Mouse (Mus musculus): Measurements from ENCODE around the gene 1700012A03Rik. TPM values are rescaled to one million over a fixed set of nuclear protein-coding genes. Genes with fewer than 3 reads are reported as not detected.

1700012A03Rik gene
- not detected in 2 replicates for polyA plus RNA-seq (2015; fragmentation: Nextera tagmentation; extraction: Ambion mirVana)

DNA sequence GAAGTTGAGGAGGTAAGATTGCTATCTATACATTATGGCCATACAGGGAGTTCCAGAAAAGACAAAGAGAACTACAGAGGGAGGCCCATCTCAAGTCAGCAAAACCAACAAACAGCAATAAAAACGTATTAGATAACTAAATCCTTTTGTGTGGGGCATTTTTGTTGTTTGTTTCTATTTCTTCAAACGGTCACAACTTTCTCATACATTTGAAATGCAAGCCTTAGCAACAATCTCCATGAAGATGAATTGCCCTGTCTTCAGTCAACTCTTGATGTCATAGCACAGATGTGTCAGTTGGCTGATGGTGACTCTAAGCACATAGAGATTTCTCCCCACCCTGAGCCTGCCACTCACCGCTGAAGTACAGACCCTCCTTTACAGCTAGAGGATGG lies at the start of gene 1700012A03Rik:
Gene 1700012A03Rik (plus strand): TSS at position 296 of the 395 bp plus-strand sequence.
- H3K4me2 ChIP-seq, result no peak within 1 kb of the TSS
- no peak for ATAC-seq (ENCODE audit: insufficient number of reproducible peaks, insufficient read depth, low FRiP score, low TSS enrichment, low read depth)
- no peaks in the 10 kb centered on the region for H3K9me3 ChIP-seq
- 84% methylated on average over 3 of the region's 3 CpGs for WGBS
- no peak within 1 kb of the TSS for H3K27ac ChIP-seq
- H3K4me3 ChIP-seq, result no peak within 1 kb of the TSS
- H3K9ac ChIP-seq, result no peak within 1 kb of the TSS
- H3K27me3 ChIP-seq, result 0 out of 2 replicates have a peak, but pooled peaks cover 2% of the 10 kb centered on the region
- H3K4me1 ChIP-seq, result no peaks in the 10 kb centered on the region
- H3K36me3 ChIP-seq, result no peaks in the 10 kb centered on the region

DNA sequence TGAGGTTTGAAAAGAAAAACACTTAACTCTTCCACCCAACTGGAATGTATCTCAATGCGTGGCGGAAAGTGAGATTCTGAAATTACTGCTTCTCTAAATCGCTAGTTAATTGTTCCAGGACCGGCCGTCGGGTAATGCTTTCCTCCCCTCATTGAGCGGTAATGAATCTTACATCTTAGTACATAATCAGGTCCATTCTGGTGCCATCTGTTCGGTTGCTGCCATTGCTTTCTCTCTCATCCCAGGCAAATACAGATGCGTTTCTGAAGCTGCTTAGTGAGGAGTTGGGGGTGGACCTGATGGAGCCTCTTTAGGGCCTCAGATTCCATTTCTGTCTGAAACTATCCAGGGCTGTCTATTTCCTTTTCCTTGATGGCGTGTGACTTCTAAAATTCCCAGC lies 45.8 kb upstream of the 1700012A03Rik start:
- ATAC-seq (ENCODE audit: insufficient number of reproducible peaks, insufficient read depth, low FRiP score, low TSS enrichment, low read depth), result no peak
- Histone ChIP-seq H3K4me3 (no peak overlapping the region), H3K4me1 (no peaks in the 10 kb centered on the region), H3K36me3 (no peaks in the 10 kb centered on the region), H3K9me3 (no peaks in the 10 kb centered on the region), H3K9ac (no peak overlapping the region), H3K4me2 (no peak overlapping the region), H3K27ac (no peak overlapping the region), H3K27me3 (no peaks in the 10 kb centered on the region)
- 74% methylated on average over 10 of the region's 10 CpGs for WGBS

DNA sequence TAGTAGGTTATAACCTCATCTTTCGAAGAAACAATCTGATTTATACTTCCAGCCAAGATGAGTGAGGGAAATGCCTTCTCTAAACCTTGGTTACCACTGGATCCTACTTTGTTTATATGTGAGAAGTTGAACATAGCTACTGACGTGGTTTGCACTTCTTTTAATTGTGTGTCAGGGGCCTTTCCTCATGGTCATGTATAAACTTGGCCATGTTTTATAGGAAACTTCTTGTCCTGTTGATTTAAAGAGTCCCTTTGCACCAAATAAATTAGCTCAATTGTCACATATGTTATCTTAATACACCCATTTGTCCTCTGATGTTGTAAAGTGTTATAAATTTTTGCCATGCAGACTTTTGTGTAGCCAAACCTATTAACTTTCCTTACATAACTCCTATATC lies 44.1 kb upstream of the 1700012A03Rik start:
- H3K9me3 ChIP-seq, result no peaks in the 10 kb centered on the region
- H3K4me1 ChIP-seq, result no peaks in the 10 kb centered on the region
- H3K27me3 ChIP-seq, result no peaks in the 10 kb centered on the region
- no peak overlapping the region for H3K27ac ChIP-seq
- ATAC-seq (ENCODE audit: insufficient number of reproducible peaks, insufficient read depth, low FRiP score, low TSS enrichment, low read depth), result no peak
- no peak overlapping the region for H3K4me2 ChIP-seq
- 67% methylated on average over 2 of the region's 2 CpGs for WGBS
- no peak overlapping the region for H3K9ac ChIP-seq
- H3K36me3 ChIP-seq, result no peaks in the 10 kb centered on the region
- no peak overlapping the region for H3K4me3 ChIP-seq

DNA sequence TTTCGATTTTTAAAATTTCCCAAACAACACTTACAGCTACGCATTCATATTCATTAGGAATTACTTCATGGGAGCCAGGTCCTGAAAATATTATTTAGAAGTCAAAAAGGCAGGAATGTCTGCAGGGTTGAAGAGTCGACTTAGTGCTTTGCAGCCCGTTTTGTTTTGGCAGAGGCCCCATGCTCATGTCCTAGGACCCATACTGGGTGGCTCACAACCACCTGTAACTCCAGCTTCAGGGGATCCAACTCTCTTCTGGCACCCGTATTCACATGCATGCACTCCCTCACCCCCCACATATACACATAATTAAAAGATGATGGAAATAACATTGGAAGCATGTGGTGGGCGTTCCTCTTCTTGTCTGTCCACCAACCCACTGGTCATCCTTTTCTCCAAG lies 43.7 kb upstream of the 1700012A03Rik start:
- no peaks in the 10 kb centered on the region for H3K36me3 ChIP-seq
- no peak overlapping the region for H3K4me2 ChIP-seq
- no peaks in the 10 kb centered on the region for H3K27me3 ChIP-seq
- no peak overlapping the region for H3K9ac ChIP-seq
- H3K4me3 ChIP-seq, result no peak overlapping the region
- no peak overlapping the region for H3K27ac ChIP-seq
- no peaks in the 10 kb centered on the region for H3K4me1 ChIP-seq
- no peak for ATAC-seq (ENCODE audit: insufficient number of reproducible peaks, insufficient read depth, low FRiP score, low TSS enrichment, low read depth)
- H3K9me3 ChIP-seq, result no peaks in the 10 kb centered on the region
- WGBS, result 79% methylated on average over 6 of the region's 6 CpGs

DNA sequence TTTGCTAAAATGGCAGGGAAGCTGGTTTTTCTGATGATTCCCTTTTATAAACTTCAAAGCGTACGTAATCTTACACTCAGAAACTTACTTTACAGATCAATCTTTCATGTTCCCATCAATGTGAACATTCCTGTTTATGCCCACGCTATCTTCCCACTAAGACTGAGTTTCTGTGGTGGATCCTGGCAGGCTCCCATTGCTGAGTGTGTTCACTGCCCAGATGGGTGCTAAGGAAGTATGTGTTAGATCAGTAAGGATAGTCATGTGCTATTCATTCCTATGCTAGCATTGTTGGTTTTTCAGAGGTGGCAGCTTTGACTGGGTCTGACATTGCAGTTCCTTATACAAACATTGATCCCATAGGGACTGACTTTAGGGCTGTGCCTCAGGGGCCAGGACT lies 42.7 kb upstream of the 1700012A03Rik start:
- H3K9ac ChIP-seq, result no peak overlapping the region
- no peak overlapping the region for H3K4me3 ChIP-seq
- WGBS, result 85% methylated on average over 3 of the region's 3 CpGs
- no peaks in the 10 kb centered on the region for H3K9me3 ChIP-seq
- no peak overlapping the region for H3K4me2 ChIP-seq
- H3K27ac ChIP-seq, result no peak overlapping the region
- no peak for ATAC-seq (ENCODE audit: insufficient number of reproducible peaks, insufficient read depth, low FRiP score, low TSS enrichment, low read depth)
- H3K36me3 ChIP-seq, result no peaks in the 10 kb centered on the region
- H3K4me1 ChIP-seq, result no peaks in the 10 kb centered on the region
- no peaks in the 10 kb centered on the region for H3K27me3 ChIP-seq

DNA sequence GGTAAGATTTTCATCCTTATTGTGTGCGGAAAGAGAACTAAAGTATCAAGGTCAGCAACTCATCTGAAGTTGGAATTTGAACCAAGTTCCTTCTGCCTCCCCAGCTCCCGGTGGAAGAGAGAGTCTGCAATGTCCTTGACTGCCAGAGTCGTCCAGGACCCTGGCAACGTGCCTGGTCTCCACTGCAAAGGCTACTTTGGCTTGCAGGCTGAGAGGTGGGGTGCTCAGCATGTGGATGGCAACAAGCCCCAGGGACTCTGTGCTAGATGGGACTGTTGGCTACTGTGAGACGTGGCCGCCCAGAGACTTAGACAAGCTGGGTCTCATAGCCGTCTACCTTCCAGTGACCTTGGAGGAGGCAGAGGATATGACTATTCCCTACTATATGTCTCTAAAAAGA lies 33.2 kb upstream of the 1700012A03Rik start:
- no peak overlapping the region for H3K4me3 ChIP-seq
- no peaks in the 10 kb centered on the region for H3K27me3 ChIP-seq
- H3K27ac ChIP-seq, result no peak overlapping the region
- 79% methylated on average over 7 of the region's 7 CpGs for WGBS
- H3K36me3 ChIP-seq, result no peaks in the 10 kb centered on the region
- no peak for ATAC-seq (ENCODE audit: insufficient number of reproducible peaks, insufficient read depth, low FRiP score, low TSS enrichment, low read depth)
- no peak overlapping the region for H3K4me2 ChIP-seq
- no peak overlapping the region for H3K9ac ChIP-seq
- H3K4me1 ChIP-seq, result no peaks in the 10 kb centered on the region
- H3K9me3 ChIP-seq, result no peaks in the 10 kb centered on the region

DNA sequence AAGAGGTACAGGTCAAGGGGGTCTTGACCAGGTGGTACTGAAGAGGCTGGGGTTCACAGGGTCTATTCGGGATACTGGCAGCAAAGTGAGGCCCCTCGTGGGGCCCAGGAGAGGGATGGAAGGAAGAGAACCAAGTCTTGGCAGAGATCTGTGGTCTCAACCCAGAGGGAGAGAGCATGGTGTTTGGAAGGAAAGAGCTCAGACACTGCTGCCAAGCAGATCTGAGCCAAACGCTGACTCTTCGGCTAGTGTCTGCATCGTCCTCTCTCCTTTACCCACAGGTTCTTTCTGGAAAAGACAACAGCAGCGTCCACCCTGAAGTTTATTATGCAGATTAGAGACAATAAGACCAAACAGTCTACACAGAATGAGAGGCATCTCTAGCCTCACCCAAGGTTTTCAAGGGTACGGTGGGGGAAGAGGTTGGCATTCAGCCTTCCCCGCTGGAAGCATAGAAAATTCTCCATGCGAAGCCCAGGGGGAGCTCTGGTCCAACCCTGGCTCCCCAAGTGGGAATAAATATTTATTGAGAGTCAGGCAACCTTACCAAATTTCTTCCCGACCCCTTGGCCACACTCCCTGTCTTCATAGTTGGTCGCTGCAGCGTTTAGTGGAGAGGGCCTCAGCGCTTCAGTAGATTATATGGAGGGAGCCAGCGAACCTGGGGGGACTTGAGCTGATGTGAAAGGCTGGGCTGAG lies 32.5 kb upstream of the 1700012A03Rik start:
- H3K36me3 ChIP-seq, result no peaks in the 10 kb centered on the region
- 76% methylated on average over 14 of the region's 14 CpGs for WGBS
- ATAC-seq (ENCODE audit: insufficient number of reproducible peaks, insufficient read depth, low FRiP score, low TSS enrichment, low read depth), result no peak
- no peak overlapping the region for H3K27ac ChIP-seq
- H3K4me3 ChIP-seq, result no peak overlapping the region
- H3K27me3 ChIP-seq, result no peaks in the 10 kb centered on the region
- H3K4me2 ChIP-seq, result no peak overlapping the region
- no peaks in the 10 kb centered on the region for H3K9me3 ChIP-seq
- no peaks in the 10 kb centered on the region for H3K4me1 ChIP-seq
- H3K9ac ChIP-seq, result no peak overlapping the region

DNA sequence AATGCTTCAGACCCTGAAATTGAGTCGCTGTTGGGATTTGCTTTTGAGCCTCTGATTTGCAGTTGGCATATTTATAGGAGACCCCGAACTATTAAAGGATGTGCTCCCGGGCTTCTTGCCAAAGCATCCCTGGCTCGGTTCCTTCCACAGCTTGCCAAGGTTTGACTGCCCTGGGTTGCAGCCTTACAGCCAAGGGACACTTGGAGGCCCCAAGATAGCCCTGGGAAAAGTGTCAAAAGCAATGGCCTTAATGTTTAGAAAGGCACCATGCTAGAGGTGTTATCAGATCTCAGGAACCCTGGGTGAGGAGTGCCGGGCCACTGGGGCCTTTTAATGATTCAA lies 32.0 kb upstream of the 1700012A03Rik start:
- Histone ChIP-seq H3K36me3 (no peaks in the 10 kb centered on the region), H3K9me3 (no peaks in the 10 kb centered on the region), H3K9ac (no peak overlapping the region), H3K27me3 (no peaks in the 10 kb centered on the region), H3K4me1 (no peaks in the 10 kb centered on the region), H3K27ac (no peak overlapping the region), H3K4me2 (no peak overlapping the region), H3K4me3 (no peak overlapping the region)
- 71% methylated on average over 5 of the region's 5 CpGs for WGBS
- ATAC-seq (ENCODE audit: insufficient number of reproducible peaks, insufficient read depth, low FRiP score, low TSS enrichment, low read depth), result no peak

DNA sequence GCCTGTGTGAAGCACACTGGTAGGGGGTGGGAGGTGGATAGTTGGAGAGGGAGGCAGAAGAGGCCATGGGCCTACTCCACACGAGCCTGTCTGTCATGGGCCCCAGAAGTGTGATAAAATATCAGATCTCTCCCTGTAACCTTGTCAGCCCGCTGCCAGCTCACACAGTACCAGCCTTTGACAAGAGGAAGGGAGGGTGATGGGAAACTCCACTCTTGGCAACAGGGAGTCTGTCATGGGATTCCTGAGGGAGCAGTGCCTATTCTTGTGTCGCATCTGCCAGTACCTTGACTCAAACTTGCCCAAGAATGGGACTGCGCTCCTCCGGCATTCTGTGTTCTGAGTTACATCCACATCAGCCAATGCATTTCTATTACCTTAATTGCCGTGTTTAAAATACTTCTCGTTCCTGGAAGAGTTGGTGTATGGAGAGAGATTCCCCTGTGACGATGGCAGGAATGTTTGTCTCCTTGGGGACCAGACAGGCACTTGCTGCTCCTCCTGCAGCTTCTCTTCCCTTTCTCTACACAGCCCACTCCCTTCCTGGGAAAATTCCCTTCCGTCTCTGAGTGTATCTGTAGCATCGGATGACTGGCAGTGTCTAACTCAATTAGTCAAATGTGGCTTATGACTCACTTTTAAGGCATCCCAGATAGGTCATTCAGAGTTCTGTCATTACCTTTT lies 28.1 kb upstream of the 1700012A03Rik start:
- Histone ChIP-seq H3K36me3 (no peaks in the 10 kb centered on the region), H3K27me3 (no peaks in the 10 kb centered on the region), H3K4me2 (no peak overlapping the region), H3K4me1 (no peaks in the 10 kb centered on the region), H3K27ac (no peak overlapping the region), H3K9ac (no peak overlapping the region), H3K9me3 (0 out of 2 replicates have a peak, but pooled peaks cover 4% of the 10 kb centered on the region), H3K4me3 (no peak overlapping the region)
- 79% methylated on average over 10 of the region's 10 CpGs for WGBS
- ATAC-seq (ENCODE audit: insufficient number of reproducible peaks, insufficient read depth, low FRiP score, low TSS enrichment, low read depth), result no peak

DNA sequence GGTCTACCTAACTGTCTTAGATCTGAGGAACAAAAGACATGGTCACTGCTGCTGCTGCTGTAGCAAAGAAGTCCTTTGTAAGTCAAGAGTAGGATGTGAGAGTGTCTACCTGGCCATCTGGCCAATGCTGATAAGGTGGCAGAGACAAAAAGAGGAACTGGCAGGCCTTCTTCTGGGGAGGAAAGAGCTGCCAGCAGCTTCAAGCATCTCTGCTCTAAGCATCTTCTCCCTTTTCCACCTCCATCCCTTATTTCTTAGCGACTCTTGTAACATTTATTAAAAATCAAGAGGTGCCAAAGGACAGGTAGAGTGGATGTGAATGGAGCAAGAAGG lies 27.5 kb upstream of the 1700012A03Rik start:
- H3K9me3 ChIP-seq, result 0 out of 2 replicates have a peak, but pooled peaks cover 4% of the 10 kb centered on the region
- ATAC-seq (ENCODE audit: insufficient number of reproducible peaks, insufficient read depth, low FRiP score, low TSS enrichment, low read depth), result no peak

DNA sequence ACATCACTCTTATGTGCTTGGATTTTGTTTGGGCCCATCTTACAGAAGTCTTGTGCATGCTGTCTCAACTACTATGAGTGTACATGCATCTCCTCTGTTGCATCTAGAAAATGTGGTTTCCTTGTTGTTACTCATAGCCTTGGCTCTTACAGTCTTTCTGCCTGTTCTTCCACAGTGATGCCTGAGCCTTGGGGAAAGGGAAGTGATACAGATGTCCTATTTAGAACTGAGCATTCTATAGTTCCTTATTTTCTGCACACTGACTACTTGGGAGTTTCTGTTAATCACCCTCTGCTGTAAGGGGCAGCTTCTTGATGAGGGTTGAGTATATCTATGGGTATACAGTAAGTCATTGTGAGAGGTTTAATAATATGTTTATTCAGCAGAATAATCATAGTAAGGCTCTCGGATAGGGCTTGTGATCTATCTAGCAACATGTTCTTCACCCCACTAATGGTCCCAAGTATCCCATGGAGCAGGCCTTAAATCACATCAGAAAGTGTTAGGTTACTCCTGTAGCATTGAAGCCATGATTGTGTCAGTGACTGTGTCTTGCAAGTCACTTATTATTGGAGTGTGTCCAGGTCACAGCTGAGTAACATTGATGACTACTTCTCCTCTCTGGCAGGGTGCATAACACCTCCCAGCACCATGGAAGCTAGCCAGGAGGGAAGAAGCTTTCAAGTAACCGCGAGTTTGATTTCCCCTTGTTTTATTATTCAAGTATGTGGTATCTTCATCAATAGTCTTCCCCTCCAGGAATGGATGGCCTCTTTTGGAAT lies 21.6 kb upstream of the 1700012A03Rik start:
- no peak overlapping the region for H3K4me3 ChIP-seq
- no peaks in the 10 kb centered on the region for H3K36me3 ChIP-seq
- no peaks in the 10 kb centered on the region for H3K4me1 ChIP-seq
- H3K27ac ChIP-seq, result no peak overlapping the region
- 86% methylated on average over 3 of the region's 3 CpGs for WGBS
- H3K27me3 ChIP-seq, result no peaks in the 10 kb centered on the region
- H3K9ac ChIP-seq, result no peak overlapping the region
- no peak for ATAC-seq (ENCODE audit: insufficient number of reproducible peaks, insufficient read depth, low FRiP score, low TSS enrichment, low read depth)
- H3K9me3 ChIP-seq, result 0 out of 2 replicates have a peak, but pooled peaks cover 4% of the 10 kb centered on the region
- H3K4me2 ChIP-seq, result no peak overlapping the region

More for the DNA sequence above, 27.5 kb upstream of the 1700012A03Rik start:
- 82% methylated on average over 1 of the region's 1 CpGs for WGBS
- Histone ChIP-seq H3K36me3 (no peaks in the 10 kb centered on the region), H3K27ac (no peak overlapping the region), H3K9ac (no peak overlapping the region), H3K27me3 (no peaks in the 10 kb centered on the region), H3K4me1 (no peaks in the 10 kb centered on the region), H3K4me2 (no peak overlapping the region), H3K4me3 (no peak overlapping the region)

DNA sequence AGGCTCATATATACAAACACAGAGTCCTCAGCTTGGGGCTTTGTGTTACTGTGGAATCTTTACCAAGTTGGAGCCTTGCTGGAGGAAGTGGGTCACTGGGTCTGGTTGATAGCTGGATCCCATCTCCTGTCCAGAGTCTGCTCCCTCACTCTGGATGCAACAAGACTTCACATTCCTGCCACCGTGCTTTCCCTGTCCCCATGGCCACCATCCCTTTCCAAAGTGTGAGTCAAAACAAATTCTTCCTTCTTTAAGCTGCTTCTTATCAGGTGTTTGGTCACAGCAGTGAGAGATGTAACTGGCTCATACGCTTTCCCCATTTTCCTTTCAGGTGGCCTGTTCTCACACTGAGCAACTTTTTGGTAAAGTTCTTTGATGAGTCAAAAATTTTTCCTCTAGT lies 15.8 kb upstream of the 1700012A03Rik start:
- ATAC-seq (ENCODE audit: insufficient number of reproducible peaks, insufficient read depth, low FRiP score, low TSS enrichment, low read depth), result no peak
- H3K4me2 ChIP-seq, result no peak overlapping the region

More for the DNA sequence above, 15.8 kb upstream of the 1700012A03Rik start:
- H3K27me3 ChIP-seq, result no peaks in the 10 kb centered on the region
- H3K27ac ChIP-seq, result no peak overlapping the region
- WGBS, result 86% methylated on average over 2 of the region's 2 CpGs
- H3K4me1 ChIP-seq, result no peaks in the 10 kb centered on the region
- no peaks in the 10 kb centered on the region for H3K36me3 ChIP-seq
- H3K9ac ChIP-seq, result no peak overlapping the region
- H3K9me3 ChIP-seq, result no peaks in the 10 kb centered on the region
- no peak overlapping the region for H3K4me3 ChIP-seq
